Mouse (Mus musculus) neural tube, embryonic 11.5 days (tissue): Measurements from ENCODE around the gene A930033H14Rik. TPM values are rescaled to one million over a fixed set of nuclear protein-coding genes. Genes with fewer than 3 reads are reported as not detected.

Experiments used
- ATAC-seq: fragments of 200-750 bp; cut with Nextera tagmentation; 2 replicates; pipeline ENCODE4 v1.8.0; 2017; ENCODE audit warnings: moderate number of reproducible peaks, mild to moderate bottlenecking, moderate TSS enrichment, moderate library complexity; ENCODE audit not compliant: insufficient read depth, low FRiP score, low TSS enrichment
- DNase-seq: peaks from one replicate; pipeline ENCODE4 v3.0.0-alpha.2; 2015; ENCODE audit warnings: low spot score
- H3K27ac ChIP-seq: fragments of 300-500 bp; sonication (generic); 2 replicates; pipeline ENCODE4 v1.5.1; 2014; ENCODE audit warnings: low read depth, mild to moderate bottlenecking, low read length
- H3K27me3 ChIP-seq: fragments of 300-500 bp; sonication (generic); 2 replicates; pipeline ENCODE4 v1.6.1; 2014; ENCODE audit warnings: mild to moderate bottlenecking, low read length, mixed read lengths; ENCODE audit not compliant: control insufficient read depth, insufficient read depth
- H3K36me3 ChIP-seq: fragments of 300-500 bp; sonication (generic); 2 replicates; pipeline ENCODE4 v1.6.1; 2014; ENCODE audit warnings: mild to moderate bottlenecking, low read length, moderate library complexity, mixed read lengths; ENCODE audit not compliant: control insufficient read depth, insufficient read depth
- H3K4me1 ChIP-seq: fragments of 300-500 bp; sonication (generic); 2 replicates; pipeline ENCODE4 v1.6.1; 2014; ENCODE audit warnings: low read length, mixed read lengths; ENCODE audit not compliant: control insufficient read depth, insufficient read depth
- H3K4me2 ChIP-seq: fragments of 300-500 bp; sonication (generic); 2 replicates; pipeline ENCODE4 v1.6.1; 2014; ENCODE audit warnings: low read depth, mild to moderate bottlenecking, moderate library complexity
- H3K4me3 ChIP-seq: fragments of 300-500 bp; sonication (generic); 2 replicates; pipeline ENCODE4 v1.5.1; 2014; ENCODE audit warnings: low read depth, low read length
- H3K9ac ChIP-seq: fragments of 300-500 bp; sonication (generic); 2 replicates; pipeline ENCODE4 v1.6.1; 2014; ENCODE audit warnings: mild to moderate bottlenecking, low read length
- H3K9me3 ChIP-seq: fragments of 300-500 bp; sonication (generic); 2 replicates; pipeline ENCODE4 v1.6.1; 2016; ENCODE audit warnings: low read length; ENCODE audit not compliant: control insufficient read depth
- WGBS: fragments of 180-500 bp; shearing (Covaris S2); extraction: QIAGEN DNeasy Blood & Tissue Kit; methylation state at CpG from one replicate; pipeline ENCODE4 v1.1.7; 2014; 5-methylcytosine and 5-hydroxymethylcytosine counted together
- polyA plus RNA-seq: library from polyadenylated mRNA; unstranded; fragments of >200 nt; fragmentation: Nextera tagmentation; extraction: Ambion mirVana; gene quantifications from 2 replicates; pipeline ENCODE4 v1.2.1, GENCODE M21; 2014

A930033H14Rik gene
- polyA plus RNA-seq, 1 experiment from 2014 or later: 1.3 TPM

- no peak for DNase-seq
- Histone ChIP-seq H3K36me3 (no peaks in the 10 kb centered on the region), H3K9me3 (no peaks in the 10 kb centered on the region), H3K4me1 (peaks cover 10% of the 10 kb centered on the region; the same call in 1 of the 2 replicates), H3K27me3 (no peaks in the 10 kb centered on the region), H3K9ac (no peak overlapping the region), H3K4me2 (no peak overlapping the region), H3K4me3 (no peak overlapping the region), H3K27ac (no peak overlapping the region)
- 57% methylated on average over 5 of the region's 5 CpGs for WGBS
- no peak for ATAC-seq
Measured at GRCm38 (mm10) chr10:69253075-69253685, 40.3 kb upstream of the A930033H14Rik start.

GRCm38 (mm10) chr10:69252112-69253074 lies 39.5 kb upstream of the A930033H14Rik start:
- H3K4me1 ChIP-seq: peaks cover 10% of the 10 kb centered on the region; the same call in 1 of the 2 replicates
- no peak overlapping the region for H3K27ac ChIP-seq
- no peaks in the 10 kb centered on the region for H3K9me3 ChIP-seq
- no peak overlapping the region for H3K4me3 ChIP-seq
- ATAC-seq (no peak), DNase-seq (no peak)
- H3K4me2 ChIP-seq: no peak overlapping the region
- no peaks in the 10 kb centered on the region for H3K36me3 ChIP-seq
- 91% methylated on average over 17 of the region's 17 CpGs for WGBS
- no peaks in the 10 kb centered on the region for H3K27me3 ChIP-seq
- H3K9ac ChIP-seq: no peak overlapping the region

GRCm38 (mm10) chr10:69251254-69251653 lies 38.4 kb upstream of the A930033H14Rik start:
- H3K4me1 ChIP-seq: peaks cover 10% of the 10 kb centered on the region; the same call in 1 of the 2 replicates
- no peak overlapping the region for H3K4me3 ChIP-seq
- no peaks in the 10 kb centered on the region for H3K9me3 ChIP-seq
- no peak overlapping the region for H3K27ac ChIP-seq
- DNase-seq: no peak
- WGBS: 92% methylated on average over 6 of the region's 6 CpGs
- no peaks in the 10 kb centered on the region for H3K36me3 ChIP-seq
- no peak overlapping the region for H3K4me2 ChIP-seq
- no peaks in the 10 kb centered on the region for H3K27me3 ChIP-seq
- no peak overlapping the region for H3K9ac ChIP-seq
- no peak for ATAC-seq

- WGBS: 89% methylated on average over 29 of the region's 29 CpGs
- Histone ChIP-seq H3K4me3 (no peak overlapping the region), H3K27me3 (no peaks in the 10 kb centered on the region), H3K9me3 (no peaks in the 10 kb centered on the region), H3K4me1 (peaks cover 3% of the 10 kb centered on the region; the same call in 1 of the 2 replicates), H3K36me3 (no peaks in the 10 kb centered on the region), H3K9ac (no peak overlapping the region), H3K27ac (no peak overlapping the region), H3K4me2 (no peak overlapping the region)
- no peak for DNase-seq
- no peak for ATAC-seq
Measured at GRCm38 (mm10) chr10:69248261-69249160, 35.6 kb upstream of the A930033H14Rik start.

GRCm38 (mm10) chr10:69247311-69248033 lies 34.6 kb upstream of the A930033H14Rik start:
- no peaks in the 10 kb centered on the region for H3K4me1 ChIP-seq
- H3K4me2 ChIP-seq: no peak overlapping the region
- WGBS: 90% methylated on average over 7 of the region's 7 CpGs
- H3K27me3 ChIP-seq: no peaks in the 10 kb centered on the region
- no peak for DNase-seq
- H3K9me3 ChIP-seq: no peaks in the 10 kb centered on the region
- H3K27ac ChIP-seq: no peak overlapping the region
- H3K36me3 ChIP-seq: no peaks in the 10 kb centered on the region
- H3K9ac ChIP-seq: no peak overlapping the region
- no peak overlapping the region for H3K4me3 ChIP-seq
- ATAC-seq: no peak

GRCm38 (mm10) chr10:69246762-69247161 lies 33.9 kb upstream of the A930033H14Rik start:
- no peak overlapping the region for H3K27ac ChIP-seq
- H3K36me3 ChIP-seq: no peaks in the 10 kb centered on the region
- H3K27me3 ChIP-seq: no peaks in the 10 kb centered on the region
- DNase-seq (no peak), ATAC-seq (no peak)
- H3K9ac ChIP-seq: no peak overlapping the region
- 77% methylated on average over 3 of the region's 3 CpGs for WGBS
- no peaks in the 10 kb centered on the region for H3K4me1 ChIP-seq
- no peak overlapping the region for H3K4me2 ChIP-seq
- H3K4me3 ChIP-seq: no peak overlapping the region
- H3K9me3 ChIP-seq: no peaks in the 10 kb centered on the region

- ATAC-seq: no peak
- H3K4me1 ChIP-seq: no peaks in the 10 kb centered on the region
- H3K4me2 ChIP-seq: no peak overlapping the region
- no peaks in the 10 kb centered on the region for H3K36me3 ChIP-seq
- 92% methylated on average over 10 of the region's 10 CpGs for WGBS
- no peak overlapping the region for H3K9ac ChIP-seq
- no peak overlapping the region for H3K27ac ChIP-seq
- H3K4me3 ChIP-seq: no peak overlapping the region
- H3K27me3 ChIP-seq: no peaks in the 10 kb centered on the region
- no peak for DNase-seq
- no peaks in the 10 kb centered on the region for H3K9me3 ChIP-seq
Measured at GRCm38 (mm10) chr10:69245906-69246668, 33.2 kb upstream of the A930033H14Rik start.
